Mouse (Mus musculus) E14TG2a.4 (cell line): Measurements from ENCODE around the gene Gm3298.
"Not testable (repeated sequence)": the region's sequence is repeated elsewhere in the genome, so short reads cannot be mapped to it uniquely, and the experiment has no call there.

Experiments used
- H3K27me3 ChIP-seq: 2 replicates; pipeline ENCODE4 v1.6.1; 2014; ENCODE audit warnings: low read length, control low read depth; ENCODE audit not compliant: insufficient read depth
- H3K36me3 ChIP-seq: 2 replicates; pipeline ENCODE4 v1.6.1; 2014; ENCODE audit warnings: low read length, control low read depth; ENCODE audit not compliant: insufficient read depth
- H3K4me1 ChIP-seq: replicated peaks from 2 replicates; pipeline ENCODE4 v1.6.1; 2014; ENCODE audit warnings: low read depth, low read length, control low read depth
- H3K4me3 ChIP-seq: replicated peaks from 2 replicates; pipeline ENCODE4 v1.5.1; 2014; ENCODE audit warnings: mild to moderate bottlenecking, low read length
- H3K9me3 ChIP-seq: 2 replicates; pipeline ENCODE4 v1.6.1; 2014; ENCODE audit warnings: low read length, control low read depth

Gene Gm3298

DNA sequence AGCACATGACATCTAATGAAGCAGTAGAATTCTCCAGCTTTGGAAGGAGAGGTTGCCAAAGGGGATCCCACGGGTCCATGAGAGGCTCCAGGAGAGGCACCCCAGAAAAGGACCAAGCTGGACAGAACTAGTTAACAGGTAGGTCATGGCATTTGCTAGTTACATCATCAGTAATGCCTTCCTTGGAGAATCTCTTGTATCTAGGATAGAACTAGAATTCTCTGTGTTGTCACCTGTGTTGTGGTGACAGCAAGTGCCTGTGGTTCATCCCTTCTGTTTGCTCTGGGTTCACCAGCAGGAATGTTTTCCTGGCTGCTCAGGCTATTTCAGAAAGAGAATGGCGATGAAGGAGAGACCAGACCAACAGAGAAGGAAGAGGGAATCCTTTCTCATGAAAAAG lies at the start of gene Gm3298:
Gm3298 (plus strand) TSS at position 301 of the 400 bp plus-strand sequence.
- not testable (repeated sequence) for H3K9me3 ChIP-seq, H3K36me3 ChIP-seq, H3K4me3 ChIP-seq, H3K4me1 ChIP-seq, H3K27me3 ChIP-seq

DNA sequence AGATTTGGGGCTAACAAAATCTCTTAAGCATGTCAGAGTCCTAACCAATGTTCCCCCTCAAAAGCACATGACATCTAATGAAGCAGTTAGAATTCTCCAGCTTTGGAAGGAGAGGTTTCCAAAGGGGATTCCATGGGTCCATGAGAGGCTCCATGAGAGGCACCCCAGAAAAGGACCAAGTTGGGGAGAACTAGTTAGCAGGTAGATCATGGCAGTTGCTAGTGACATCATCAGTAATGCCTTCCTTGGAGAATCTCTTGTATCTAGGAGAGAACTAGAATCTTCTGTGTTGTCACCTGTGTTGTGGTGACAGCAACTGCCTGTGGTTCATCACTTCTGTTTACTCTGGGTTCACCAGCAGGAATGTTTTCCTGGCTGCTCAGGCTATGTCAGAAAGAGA lies 32.1 kb upstream of the Gm3298 start, which contains the start of gene Gm8297:
Gm8297 (plus strand) TSS at position 301 of the 400 bp plus-strand sequence.
- not testable (repeated sequence) for H3K36me3 ChIP-seq, H3K4me3 ChIP-seq, H3K4me1 ChIP-seq, H3K27me3 ChIP-seq, H3K9me3 ChIP-seq

GRCm38 (mm10) chr14:5050329-5050728 lies 34.6 kb downstream of the Gm3298 start, which contains the start of gene 4930555G01Rik:
Gene 4930555G01Rik, plus strand, starts transcription at chr14:5050629.
- not testable (repeated sequence) for H3K9me3 ChIP-seq, H3K36me3 ChIP-seq, H3K4me3 ChIP-seq, H3K4me1 ChIP-seq, H3K27me3 ChIP-seq
